Mouse (Mus musculus) inflammation-experienced regulatory T-cells, adult 16 weeks (primary cell): Measurements from ENCODE around the gene Olfr826. TPM values are rescaled to one million over a fixed set of nuclear protein-coding genes. Genes with fewer than 3 reads are reported as not detected.

ENCODE experiments used
- polyA plus RNA-seq: library from polyadenylated mRNA; unstranded; fragments of 100-300 nt; shearing (Covaris generic); gene quantifications from one replicate; pipeline ENCODE4 v1.2.1, GENCODE M21; 2017

The Olfr826 gene
- polyA plus RNA-seq: not detected

DNA sequence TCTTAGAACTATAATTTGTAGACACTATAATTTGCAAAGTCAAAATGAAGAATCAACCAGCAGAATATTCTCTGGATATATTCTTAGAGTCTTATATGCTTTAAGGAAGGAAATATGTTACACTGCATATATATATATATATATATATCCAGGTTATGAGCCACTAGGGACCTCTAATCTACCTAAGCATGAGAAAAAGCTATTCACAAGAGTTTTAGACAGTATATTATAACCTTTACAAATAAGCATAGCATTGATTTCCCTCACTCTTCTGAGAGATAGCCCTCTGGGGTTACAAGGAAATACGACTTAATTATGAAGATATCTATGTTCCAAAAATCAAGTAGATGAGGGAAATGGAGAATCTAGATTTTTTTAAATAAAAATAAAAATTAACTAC is at the start of gene Olfr826:
Olfr826 (minus strand) TSS at position 101 of the 400 bp plus-strand sequence.

DNA sequence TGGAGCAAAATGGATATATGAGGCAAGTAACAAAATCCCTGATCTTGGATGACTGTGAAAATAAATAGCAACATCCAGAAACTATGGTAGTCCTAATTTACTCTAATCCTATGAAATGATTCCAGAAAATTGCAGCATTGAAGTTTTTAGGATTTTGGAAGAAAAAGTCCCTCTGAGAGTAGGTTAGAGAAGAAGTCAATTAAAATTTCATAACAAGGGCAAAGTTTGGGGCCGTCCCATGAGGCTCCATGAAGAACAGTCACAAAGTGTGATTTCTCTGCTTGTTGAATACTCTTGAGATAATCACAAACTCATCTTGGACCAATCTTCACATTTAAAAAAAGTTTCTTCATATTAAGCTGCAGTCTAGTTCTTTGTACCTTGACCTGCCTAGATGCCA is 30.3 kb upstream of the Olfr826 start, which contains the start of gene Olfr827:
Olfr827 (minus strand) TSS at position 101 of the 400 bp plus-strand sequence.

DNA sequence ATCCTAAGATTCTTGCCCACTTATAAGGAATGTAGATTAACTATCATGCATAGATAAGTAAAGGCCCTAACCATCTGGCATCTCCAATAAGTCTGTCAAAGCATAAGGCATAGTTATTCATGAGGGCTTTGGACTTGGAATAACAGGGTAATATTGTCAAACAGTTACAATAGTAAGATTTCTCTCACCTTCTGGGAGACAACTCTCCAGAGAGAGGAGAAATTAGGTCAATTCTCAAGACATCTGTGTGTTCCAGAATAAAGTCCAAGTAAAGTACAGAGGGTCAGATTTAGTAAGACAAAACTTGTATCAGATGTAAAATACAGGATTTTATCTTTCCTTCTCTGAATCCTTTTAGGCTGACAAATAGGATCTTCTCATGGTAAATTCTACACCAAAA is 17.3 kb downstream of the Olfr826 start, which contains the start of gene Olfr825:
Olfr825 (minus strand) TSS at position 101 of the 400 bp plus-strand sequence.

DNA sequence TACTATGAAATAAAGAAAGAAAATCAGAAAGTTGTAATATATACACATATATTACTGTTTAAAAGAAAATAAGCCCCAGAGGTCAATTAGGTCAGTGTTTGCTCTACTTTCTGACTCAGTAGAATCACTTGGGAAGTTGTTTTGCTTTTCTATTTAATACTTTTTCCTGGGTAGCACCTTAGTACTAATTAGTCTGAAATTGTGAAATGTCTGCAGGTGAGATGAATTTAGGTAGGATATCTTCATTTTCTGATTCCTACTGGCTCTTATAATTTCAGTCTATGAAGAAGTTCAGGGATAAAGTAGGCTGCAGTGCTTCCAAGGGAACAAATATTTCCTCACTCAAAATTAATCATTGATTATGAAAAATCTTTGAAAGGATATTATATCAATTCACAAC is 54.1 kb downstream of the Olfr826 start, which contains the start of gene Olfr824:
Olfr824 (minus strand) TSS at position 101 of the 400 bp plus-strand sequence.

Other genes with a start within 250 kb of the Olfr826 start
- gene Olfr818, start 235.1 kb downstream of the Olfr826 start, polyA plus RNA-seq: not detected
- not detected for gene Olfr819, start 216.9 kb downstream of the Olfr826 start, polyA plus RNA-seq
- not detected for gene Olfr247, start 208.0 kb downstream of the Olfr826 start, polyA plus RNA-seq
- gene Gm10310, start 199.1 kb downstream of the Olfr826 start, polyA plus RNA-seq: not detected
- gene Olfr820, start 171.6 kb downstream of the Olfr826 start, polyA plus RNA-seq: not detected
- not detected for gene Olfr821, start 153.8 kb downstream of the Olfr826 start, polyA plus RNA-seq
- not detected for gene Olfr822, start 113.0 kb downstream of the Olfr826 start, polyA plus RNA-seq
- gene Olfr823, start 68.8 kb downstream of the Olfr826 start, polyA plus RNA-seq: not detected
- gene Olfr824, start 54.2 kb downstream of the Olfr826 start, polyA plus RNA-seq: not detected
- gene Olfr825, start 17.4 kb downstream of the Olfr826 start, polyA plus RNA-seq: not detected
- gene Olfr827, start 30.2 kb upstream of the Olfr826 start, polyA plus RNA-seq: not detected
- 0.09 TPM for gene Neurod4, start 96.1 kb upstream of the Olfr826 start, polyA plus RNA-seq
- gene Tespa1, start 138.7 kb upstream of the Olfr826 start, polyA plus RNA-seq: 254 TPM
- gene Vmn2r84, start 210.1 kb upstream of the Olfr826 start, polyA plus RNA-seq: 2.0 TPM
- gene Vmn2r85, start 245.5 kb upstream of the Olfr826 start, polyA plus RNA-seq: not detected